Mouse (Mus musculus): ENCODE measurements around the gene Tmem39b.

GRCm38 (mm10) chr4:129654770-129655169 is 41.9 kb downstream of the Tmem39b start:
- no peak for TF ChIP-seq GATA1 (IDR thresholded peaks at IDR 0.05; ENCODE audit: low read length)
- TF ChIP-seq TAL1 (IDR thresholded peaks at IDR 0.05; ENCODE audit: low read length), result no peak

Measured in erythroblast, embryonic 14.5 days (primary cell).